Comparison of ENCODE assay signal across 8 mouse cellular contexts in genomic region chrX:159409253-159409652, GRCm38 (mm10). TPM values are rescaled to one million over a fixed set of nuclear protein-coding genes. Genes with fewer than 3 reads are reported as not detected.
DNase-seq lines count a peak whose midpoint lies in the region; ATAC-seq and TF ChIP-seq lines count a peak whose summit lies in the region.

No protein-coding gene starts in this region.

- TF ChIP-seq CTCF in gastrocnemius, adult 2 months (IDR thresholded peaks at IDR 0.05), result peak; percentile 49
- peak; percentile 66 for TF ChIP-seq CTCF in midbrain, postnatal 0 days (IDR thresholded peaks at IDR 0.05)

- no peaks in the 10 kb centered on the region for H3K36me3 ChIP-seq in midbrain, postnatal 0 days (ENCODE audit: insufficient read depth, low read length)
- no peaks in the 10 kb centered on the region for H3K36me3 ChIP-seq in midbrain, embryonic 10.5 days

- H3K4me3 ChIP-seq in gastrocnemius, adult 2 months, result no peak overlapping the region
- no peak overlapping the region for H3K4me3 ChIP-seq in midbrain, postnatal 0 days (ENCODE audit: low read depth, low read length)
- H3K4me3 ChIP-seq in midbrain, embryonic 10.5 days, result no peak overlapping the region

- intact Hi-C loops in gastrocnemius, adult 2 months (cut with DNase I), result no loop called here

- H3K4me1 ChIP-seq in midbrain, postnatal 0 days (ENCODE audit: insufficient read depth, low read length), result no peaks in the 10 kb centered on the region
- no peaks in the 10 kb centered on the region for H3K4me1 ChIP-seq in midbrain, embryonic 10.5 days

- no peak overlapping the region for H3K9ac ChIP-seq in midbrain, postnatal 0 days (replicated peaks; ENCODE audit: low read length, poor library complexity, severe bottlenecking)

- 29% methylated on average over 4 of the region's 4 CpGs for WGBS in midbrain, postnatal 0 days
- WGBS in midbrain, embryonic 10.5 days, result 42% methylated on average over 4 of the region's 4 CpGs

- H3K27ac ChIP-seq in gastrocnemius, adult 2 months, result no peak overlapping the region
- no peak overlapping the region for H3K27ac ChIP-seq in midbrain, postnatal 0 days (ENCODE audit: low read depth, low read length)
- no peak overlapping the region for H3K27ac ChIP-seq in midbrain, embryonic 10.5 days (replicated peaks)

- H3K4me2 ChIP-seq in midbrain, postnatal 0 days (ENCODE audit: low read depth, low read length, poor library complexity, severe bottlenecking), result no peak overlapping the region

- ATAC-seq in midbrain, postnatal 0 days (ENCODE audit: low FRiP score), result no peak

- no peaks in the 10 kb centered on the region for H3K27me3 ChIP-seq in midbrain, postnatal 0 days (ENCODE audit: insufficient read depth, low read length)
- peaks cover 8% of the 10 kb centered on the region for H3K27me3 ChIP-seq in midbrain, embryonic 10.5 days (ENCODE audit: low read depth, poor library complexity, severe bottlenecking)

- DNase-seq in gastrocnemius, adult 2 months, result peak; percentile 18
- DNase-seq in gastrocnemius, adult 18-20 months (ENCODE audit: low spot score), result no peak
- DNase-seq in midbrain, postnatal 0 days (ENCODE audit: low spot score), result peak; percentile 48
- DNase-seq in midbrain, embryonic 10.5 days (ENCODE audit: low spot score), result no peak
- peak; percentile 5 for DNase-seq in c-Kit-negative CD71-positive TER-119-positive erythroid progenitor cells, embryonic 14.5 days (ENCODE audit: low read depth, low spot score)
- DNase-seq in kidney, postnatal 36 days, result peak; percentile 29 to 51
- DNase-seq in ovary, adult 18-20 months (ENCODE audit: low spot score), result no peak
- no peak for DNase-seq in heart, adult 9 months (ENCODE audit: low spot score in 2 of 2)

- H3K9me3 ChIP-seq in midbrain, postnatal 0 days (ENCODE audit: low read length), result no peaks in the 10 kb centered on the region
- 0 out of 2 replicates have a peak, but pooled peaks cover 3% of the 10 kb centered on the region for H3K9me3 ChIP-seq in midbrain, embryonic 10.5 days (replicated peaks)

RNA-seq across cellular contexts. Expression of gene Map7d2, which starts 5.1 kb away (rescaled TPM):
- under 1 TPM; 0.22 to 0.66 TPM for total RNA-seq in gastrocnemius, adult 2 months (2021)
- total RNA-seq in gastrocnemius, adult 18-20 months (2021), result under 1 TPM; 0.34 to 0.38 TPM
- total RNA-seq in midbrain, postnatal 0 days (2014; rRNA removed), result 35.6 and 38.9 TPM in 2 replicates
- polyA plus RNA-seq in midbrain, postnatal 0 days (2015; fragmentation: Nextera tagmentation; extraction: Ambion mirVana), result 57.3 and 61.7 TPM in 2 replicates
- polyA plus RNA-seq in midbrain, embryonic 10.5 days (2016; fragmentation: Nextera tagmentation; extraction: Ambion mirVana), result 11.4 and 14.8 TPM in 2 replicates

RNA-seq across cellular contexts. Expression of gene Eif1ax, which starts 37.3 kb away (rescaled TPM):
- 10 to 100 TPM; 79.8 to 85.3 TPM for total RNA-seq in gastrocnemius, adult 2 months (2021)
- total RNA-seq in gastrocnemius, adult 18-20 months (2021), result 10 to 100 TPM; 90.1 to 95.1 TPM
- 82.5 and 103 TPM in 2 replicates for total RNA-seq in midbrain, postnatal 0 days (2014; rRNA removed)
- polyA plus RNA-seq in midbrain, postnatal 0 days (2015; fragmentation: Nextera tagmentation; extraction: Ambion mirVana), result 76.7 and 82.3 TPM in 2 replicates
- polyA plus RNA-seq in midbrain, embryonic 10.5 days (2016; fragmentation: Nextera tagmentation; extraction: Ambion mirVana), result 153 and 179 TPM in 2 replicates

Comparison
In these comparisons a context has a peak if more than half of its experiments do, and no peak if none do; other contexts are left out.
1. DNase-seq: peak in gastrocnemius, adult 2 months (single experiment), midbrain, postnatal 0 days (single experiment), c-Kit-negative CD71-positive TER-119-positive erythroid progenitor cells, embryonic 14.5 days (single experiment) and kidney, postnatal 36 days (2 of 2); none in gastrocnemius, adult 18-20 months (single experiment), midbrain, embryonic 10.5 days (single experiment), ovary, adult 18-20 months (single experiment) and heart, adult 9 months (0 of 2).
2. RNA of gene Map7d2, which starts 5.1 kb away (total RNA-seq): 35.6 to 38.9 TPM in midbrain, postnatal 0 days; 0.22 to 0.66 TPM in gastrocnemius, adult 2 months and 0.34 to 0.38 TPM in gastrocnemius, adult 18-20 months; every median in the first group is over 10 times any median in the second.